In genomic region chr3:28007684-28008083, GRCm38 (mm10) we compare ENCODE assay signal across 21 mouse cellular contexts.
DNase-seq lines count a peak whose midpoint lies in the region; ATAC-seq and TF ChIP-seq lines count a peak whose summit lies in the region.
"Had no signal": no experiment of that assay in that cellular context is flagged by ENCODE, and none has a peak within 500 bp of the region (broad histone marks: within the 10 kb centered on the region; RNA-seq: fewer than 3 reads in every experiment).

No protein-coding gene starts in this region.

- no peak for DNase-seq in gastrocnemius, adult 2 months
- no peak for DNase-seq in gastrocnemius, postnatal 25 days
- DNase-seq in liver, embryonic 14.5 days (ENCODE audit: low read depth in 3 of 3, low spot score in 3 of 3), result no peak
- DNase-seq in brain, embryonic 14.5 days (ENCODE audit: low read depth), result no peak
- DNase-seq in midbrain, embryonic 14.5 days, result no peak
- DNase-seq: adrenal gland, postnatal 25 days; cerebellum, adult 8-10 months; gastrocnemius, postnatal 36 days; heart, postnatal 36 days; kidney, adult 11 months; kidney, postnatal 10 days; layer of hippocampus, adult 9-11 months; right cerebral cortex, adult 18-20 months; thymus, postnatal 25 days had no signal

- no peak overlapping the region for H3K27ac ChIP-seq in gastrocnemius, adult 2 months
- H3K27ac ChIP-seq in liver, embryonic 14.5 days, result no peak overlapping the region
- H3K27ac ChIP-seq in liver, embryonic 12.5 days, result no peak overlapping the region
- no peak overlapping the region for H3K27ac ChIP-seq in midbrain, embryonic 14.5 days (replicated peaks; ENCODE audit: low read depth, low read length)
- H3K27ac ChIP-seq in midbrain, embryonic 13.5 days, result no peak overlapping the region
- H3K27ac ChIP-seq: heart, embryonic 13.5 days; hindbrain, embryonic 15.5 days; stomach, embryonic 15.5 days had no signal

- no peaks in the 10 kb centered on the region for H3K9me3 ChIP-seq in liver, embryonic 14.5 days (ENCODE audit: control insufficient read depth, low read length)
- no peaks in the 10 kb centered on the region for H3K9me3 ChIP-seq in liver, embryonic 12.5 days (replicated peaks)
- no peaks in the 10 kb centered on the region for H3K9me3 ChIP-seq in E14TG2a.4 (ENCODE audit: low read length)
- H3K9me3 ChIP-seq in midbrain, embryonic 14.5 days (ENCODE audit: control insufficient read depth, low read length), result no peaks in the 10 kb centered on the region
- H3K9me3 ChIP-seq in midbrain, embryonic 13.5 days, result no peaks in the 10 kb centered on the region
- H3K9me3 ChIP-seq: heart, embryonic 13.5 days; hindbrain, embryonic 15.5 days; stomach, embryonic 15.5 days had no signal

- no peak overlapping the region for H3K9ac ChIP-seq in liver, embryonic 14.5 days (replicated peaks)
- no peak overlapping the region for H3K9ac ChIP-seq in liver, embryonic 12.5 days
- H3K9ac ChIP-seq in midbrain, embryonic 14.5 days (replicated peaks; ENCODE audit: low read length), result no peak overlapping the region
- H3K9ac ChIP-seq in midbrain, embryonic 13.5 days (replicated peaks), result no peak overlapping the region
- H3K9ac ChIP-seq: heart, embryonic 13.5 days; hindbrain, embryonic 15.5 days; stomach, embryonic 15.5 days had no signal

- TF ChIP-seq CTCF in gastrocnemius, adult 2 months (IDR thresholded peaks at IDR 0.05), result peak; percentile 8; the same call in 1 of the 2 replicates
- TF ChIP-seq CTCF in liver, embryonic 14.5 days (IDR thresholded peaks at IDR 0.05; ENCODE audit: low read depth), result peak; percentile 28; the same call in 1 of the 2 replicates
- TF ChIP-seq CTCF in E14TG2a.4 (conservative IDR thresholded peaks at IDR 0.05; ENCODE audit: low read length), result peak; percentile 66
- peak; percentile 18; the same call in 1 of the 2 replicates for TF ChIP-seq CTCF in brain, embryonic 14.5 days (IDR thresholded peaks at IDR 0.05; ENCODE audit: borderline replicate concordance, extremely low read depth, insufficient read depth, insufficient read length)

- H3K36me3 ChIP-seq in liver, embryonic 14.5 days (replicated peaks; ENCODE audit: control insufficient read depth, insufficient read depth, low read depth), result no peaks in the 10 kb centered on the region
- H3K36me3 ChIP-seq in liver, embryonic 12.5 days, result no peaks in the 10 kb centered on the region
- H3K36me3 ChIP-seq in E14TG2a.4 (ENCODE audit: insufficient read depth, low read length), result no peaks in the 10 kb centered on the region
- H3K36me3 ChIP-seq in midbrain, embryonic 14.5 days (ENCODE audit: control insufficient read depth, insufficient read depth, low read length), result no peaks in the 10 kb centered on the region
- no peaks in the 10 kb centered on the region for H3K36me3 ChIP-seq in midbrain, embryonic 13.5 days
- H3K36me3 ChIP-seq: hindbrain, embryonic 15.5 days; stomach, embryonic 15.5 days had no signal

- no peak overlapping the region for H3K4me3 ChIP-seq in gastrocnemius, adult 2 months
- H3K4me3 ChIP-seq in liver, embryonic 14.5 days (ENCODE audit: insufficient read depth in 1 of 2, low read depth in 2 of 2, low read length in 2 of 2), result no peak overlapping the region
- H3K4me3 ChIP-seq in liver, embryonic 12.5 days, result no peak overlapping the region
- no peak overlapping the region for H3K4me3 ChIP-seq in E14TG2a.4 (replicated peaks; ENCODE audit: low read length)
- no peak overlapping the region for H3K4me3 ChIP-seq in midbrain, embryonic 14.5 days (replicated peaks; ENCODE audit: low read depth, low read length)
- H3K4me3 ChIP-seq in midbrain, embryonic 13.5 days (replicated peaks), result no peak overlapping the region
- H3K4me3 ChIP-seq: heart, embryonic 13.5 days; hindbrain, embryonic 15.5 days; stomach, embryonic 15.5 days had no signal

- H3K27me3 ChIP-seq in liver, embryonic 14.5 days (ENCODE audit: control insufficient read depth, insufficient read depth, low read length), result no peaks in the 10 kb centered on the region
- H3K27me3 ChIP-seq in liver, embryonic 12.5 days (replicated peaks), result no peaks in the 10 kb centered on the region
- no peaks in the 10 kb centered on the region for H3K27me3 ChIP-seq in E14TG2a.4 (ENCODE audit: insufficient read depth, low read length)
- H3K27me3 ChIP-seq in midbrain, embryonic 14.5 days (ENCODE audit: control insufficient read depth, insufficient read depth, low read length), result no peaks in the 10 kb centered on the region
- H3K27me3 ChIP-seq in midbrain, embryonic 13.5 days, result no peaks in the 10 kb centered on the region
- H3K27me3 ChIP-seq: heart, embryonic 13.5 days; hindbrain, embryonic 15.5 days; stomach, embryonic 15.5 days had no signal

- no peak for TF ChIP-seq POLR2A in brain, embryonic 14.5 days (IDR thresholded peaks at IDR 0.05; ENCODE audit: borderline replicate concordance, extremely low read depth, insufficient read depth, insufficient read length, poor library complexity, severe bottlenecking)

- H3K4me2 ChIP-seq in liver, embryonic 14.5 days (ENCODE audit: low read depth), result no peak overlapping the region
- no peak overlapping the region for H3K4me2 ChIP-seq in liver, embryonic 12.5 days
- no peak overlapping the region for H3K4me2 ChIP-seq in midbrain, embryonic 14.5 days (ENCODE audit: low read length)
- H3K4me2 ChIP-seq in midbrain, embryonic 13.5 days (replicated peaks), result no peak overlapping the region
- H3K4me2 ChIP-seq: heart, embryonic 13.5 days; hindbrain, embryonic 15.5 days; stomach, embryonic 15.5 days had no signal

- WGBS in liver, embryonic 14.5 days (ENCODE audit: insufficient replicate concordance), result 66% methylated on average over 11 of the region's 11 CpGs
- 62% methylated on average over 11 of the region's 11 CpGs for WGBS in liver, embryonic 12.5 days (ENCODE audit: insufficient replicate concordance)
- WGBS in midbrain, embryonic 14.5 days, result 90% methylated on average over 11 of the region's 11 CpGs
- WGBS in midbrain, embryonic 13.5 days, result 86% methylated on average over 11 of the region's 11 CpGs

- no peaks in the 10 kb centered on the region for H3K4me1 ChIP-seq in liver, embryonic 14.5 days (replicated peaks; ENCODE audit: control insufficient read depth in 2 of 2, insufficient read depth in 2 of 2, low read length in 1 of 2)
- no peaks in the 10 kb centered on the region; the same call in 1 of the 2 replicates for H3K4me1 ChIP-seq in liver, embryonic 12.5 days
- H3K4me1 ChIP-seq in E14TG2a.4 (replicated peaks; ENCODE audit: low read depth, low read length), result peaks cover 17% of the 10 kb centered on the region
- H3K4me1 ChIP-seq in midbrain, embryonic 14.5 days (ENCODE audit: control insufficient read depth, insufficient read depth, low read length), result no peaks in the 10 kb centered on the region
- no peaks in the 10 kb centered on the region for H3K4me1 ChIP-seq in midbrain, embryonic 13.5 days (replicated peaks)
- H3K4me1 ChIP-seq: hindbrain, embryonic 15.5 days; stomach, embryonic 15.5 days had no signal

- intact Hi-C loops in gastrocnemius, adult 2 months (cut with DNase I), result no loop called here

- no peak for ATAC-seq in liver, embryonic 14.5 days (ENCODE audit: insufficient read depth)
- no peak for ATAC-seq in liver, embryonic 12.5 days
- no peak for ATAC-seq in midbrain, embryonic 14.5 days (ENCODE audit: low FRiP score, low TSS enrichment)
- ATAC-seq in midbrain, embryonic 13.5 days, result no peak
- ATAC-seq: CD4-positive, CD25-positive, alpha-beta regulatory T cell, adult 4 months had no signal

- TF ChIP-seq EP300 in liver, embryonic 14.5 days (IDR thresholded peaks at IDR 0.05; ENCODE audit: low read depth), result no peak

Comparison
In these comparisons a context has a peak if more than half of its experiments do, and no peak if none do; other contexts are left out.
1. CTCF ChIP-seq: peak in every context shown above with its lines; median percentile 66 in E14TG2a.4; 28 in liver, embryonic 14.5 days; 18 in brain, embryonic 14.5 days; 8 in gastrocnemius, adult 2 months.